Mouse (Mus musculus) adrenal gland, postnatal 4 days (tissue): Measurements from ENCODE around the gene Cox18. TPM values are rescaled to one million over a fixed set of nuclear protein-coding genes. Genes with fewer than 3 reads are reported as not detected.

Experiments
- DNase-seq, 2 experiments: peaks; one replicate each; pipeline ENCODE4 v3.0.0; 2021 to 2022; ENCODE audit warnings: low spot score in 2 of 2, mixed read lengths in 2 of 2
- total RNA-seq, 2 experiments: library from RNA; stranded (reverse); gene quantifications; 2 replicates each; pipeline ENCODE4 v1.2.3; 2021

Gene Cox18
- total RNA-seq, 2 experiments from 2014 or later = 42.8 to 47.2 TPM

GRCm38 (mm10) chr5:90179094-90179493 is 44.7 kb downstream of the Cox18 start:
- no peak for DNase-seq

- no peak for DNase-seq
Observed at GRCm38 (mm10) chr5:90178116-90178515, 45.7 kb downstream of the Cox18 start.

Other genes with a start within 250 kb of the Cox18 start
- 100 to 1,000 TPM; 113 to 129 TPM for gene Ankrd17, start 142.6 kb upstream of the Cox18 start, total RNA-seq
- gene Gm9958, start 143.2 kb upstream of the Cox18 start, total RNA-seq = 1 to 10 TPM; 4.5 to 4.8 TPM
- gene Alb, start 236.9 kb upstream of the Cox18 start, total RNA-seq = 1,000 to 10,000 TPM in 1 of 2 experiments, 100 to 1,000 TPM in 1; 169 to 6,544 TPM